Mouse (Mus musculus): Measurements from ENCODE around the gene Ube4b. TPM values are rescaled to one million over a fixed set of nuclear protein-coding genes. Genes with fewer than 3 reads are reported as not detected.

Gene Ube4b
- polyA plus RNA-seq, 1 experiment: 45.2 TPM

DNA sequence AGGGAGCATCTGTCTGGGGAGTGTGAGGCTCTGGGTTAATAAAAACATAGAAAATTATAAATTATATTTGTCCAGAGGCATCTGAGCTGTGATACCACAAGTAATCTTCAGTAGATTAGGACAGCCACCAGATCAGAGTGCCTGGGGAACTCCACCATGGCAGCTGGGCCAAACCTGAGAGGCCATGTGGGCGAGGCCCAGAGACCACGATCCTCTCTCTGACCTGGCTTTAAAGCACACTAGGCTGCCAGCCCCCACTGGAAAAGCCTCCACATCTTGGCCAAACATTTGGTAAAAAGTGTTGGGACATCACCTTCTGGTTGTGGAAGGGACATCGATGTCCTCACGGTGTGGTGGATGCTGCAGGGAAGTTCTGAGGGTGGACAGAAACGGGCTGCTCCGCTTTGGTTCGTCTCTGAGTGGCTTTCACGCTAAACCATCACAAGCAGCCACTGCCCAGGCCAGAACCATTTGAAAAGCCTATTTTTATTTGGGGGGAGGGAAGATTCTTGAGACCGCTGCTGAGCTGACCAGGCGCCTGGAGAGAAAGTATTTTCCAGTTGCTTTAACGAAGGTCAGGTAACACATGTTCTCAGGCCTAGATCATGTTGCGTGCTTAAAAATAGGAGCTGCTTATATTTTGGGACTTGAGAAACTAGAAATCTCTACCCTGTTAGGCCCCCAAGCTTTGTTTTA is 112.8 kb downstream of the Ube4b start:
- 93% methylated on average over 12 of the region's 12 CpGs for WGBS
- no peak for DNase-seq (ENCODE audit: low read depth, low spot score)

DNA sequence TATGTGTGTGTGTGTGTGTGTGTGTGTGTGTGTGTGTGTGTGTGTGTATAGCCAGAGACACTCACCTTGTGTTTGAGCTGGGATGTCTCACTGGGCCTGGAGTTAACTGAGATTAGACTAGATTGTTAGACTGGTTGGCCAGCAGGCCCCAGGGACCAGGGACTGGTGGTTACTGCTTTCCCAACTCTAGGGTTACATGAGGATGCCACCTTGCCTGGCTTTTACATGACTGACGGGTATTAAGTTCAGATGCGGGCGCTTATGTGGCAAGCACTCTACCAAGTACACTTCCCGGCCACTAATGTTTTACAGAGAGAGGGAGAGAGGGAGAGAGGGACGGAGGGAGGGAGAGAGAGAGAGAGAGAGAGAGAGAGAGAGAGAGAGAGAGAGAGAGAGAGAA is 114.6 kb downstream of the Ube4b start:
- 91% methylated on average over 5 of the region's 5 CpGs for WGBS
- no peak for DNase-seq (ENCODE audit: low read depth, low spot score)

DNA sequence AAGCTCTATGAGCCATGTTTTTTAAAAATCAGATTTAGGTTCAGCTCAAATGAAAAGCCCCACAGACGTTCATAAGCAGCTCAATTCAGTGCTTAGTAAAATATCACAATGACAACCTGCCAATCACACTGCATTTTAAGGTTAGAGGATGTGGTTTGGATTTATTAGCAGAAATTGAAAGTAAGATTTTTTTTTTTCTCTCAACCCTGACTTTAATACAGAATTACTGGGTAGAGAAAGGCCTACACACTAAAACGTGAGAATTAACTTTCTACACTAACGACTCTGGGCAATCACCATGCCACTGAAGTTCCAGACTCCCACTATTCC is 118.1 kb downstream of the Ube4b start:
- WGBS: 65% methylated on average over 3 of the region's 3 CpGs

DNA sequence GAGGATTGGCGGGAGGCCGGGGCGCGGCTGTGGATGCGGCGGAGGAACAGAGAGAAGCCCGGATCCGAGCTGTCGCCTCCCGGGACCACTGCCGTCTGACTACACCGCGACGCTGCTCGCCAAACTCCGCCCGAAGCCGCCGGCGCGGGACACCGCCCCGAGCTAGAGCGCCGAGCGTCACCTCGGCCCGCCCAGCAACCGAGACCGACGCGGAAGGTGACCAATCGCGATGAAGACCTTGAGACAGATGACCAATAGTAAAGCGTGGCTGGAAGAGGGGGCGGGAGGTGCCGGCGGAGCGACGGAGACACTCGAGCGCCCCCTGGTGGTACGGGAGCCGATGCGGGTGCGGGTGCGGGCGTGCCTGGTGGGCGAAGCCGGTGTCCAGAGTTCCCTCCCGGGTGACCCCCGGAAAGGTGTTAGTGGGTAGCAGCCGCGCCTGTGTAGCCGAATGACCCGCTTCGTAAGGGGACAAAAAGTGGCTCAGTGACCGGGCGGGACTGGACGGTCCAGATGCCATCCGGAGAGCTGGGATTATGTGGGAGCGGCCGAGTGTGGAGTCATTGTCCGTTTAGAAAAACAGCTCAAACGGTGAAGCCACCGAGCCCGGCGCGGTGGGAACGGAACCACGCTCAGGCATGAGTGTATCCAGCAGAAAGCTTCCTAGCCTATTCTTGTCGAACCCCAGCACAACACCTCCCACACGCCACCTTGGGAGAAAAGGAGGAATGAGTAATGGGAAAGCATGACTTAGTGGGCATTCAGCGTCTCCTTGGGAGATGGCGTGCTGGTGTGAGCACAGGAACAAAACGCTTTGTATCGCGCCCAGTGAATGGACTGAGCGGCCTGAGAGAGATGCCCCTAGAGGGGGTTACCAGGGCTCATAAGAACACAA is 118.7 kb downstream of the Ube4b start, which contains the start of gene Kif1b:
Gene Kif1b, minus strand, starts transcription at position 98 of the 895 bp plus-strand sequence.
- under 1% methylated on average over 79 of the region's 79 CpGs for WGBS
- DNase-seq (ENCODE audit: low read depth, low spot score): peak; percentile 87

More for the DNA sequence above, 118.1 kb downstream of the Ube4b start:
- no peak for DNase-seq (ENCODE audit: low read depth, low spot score)

DNA sequence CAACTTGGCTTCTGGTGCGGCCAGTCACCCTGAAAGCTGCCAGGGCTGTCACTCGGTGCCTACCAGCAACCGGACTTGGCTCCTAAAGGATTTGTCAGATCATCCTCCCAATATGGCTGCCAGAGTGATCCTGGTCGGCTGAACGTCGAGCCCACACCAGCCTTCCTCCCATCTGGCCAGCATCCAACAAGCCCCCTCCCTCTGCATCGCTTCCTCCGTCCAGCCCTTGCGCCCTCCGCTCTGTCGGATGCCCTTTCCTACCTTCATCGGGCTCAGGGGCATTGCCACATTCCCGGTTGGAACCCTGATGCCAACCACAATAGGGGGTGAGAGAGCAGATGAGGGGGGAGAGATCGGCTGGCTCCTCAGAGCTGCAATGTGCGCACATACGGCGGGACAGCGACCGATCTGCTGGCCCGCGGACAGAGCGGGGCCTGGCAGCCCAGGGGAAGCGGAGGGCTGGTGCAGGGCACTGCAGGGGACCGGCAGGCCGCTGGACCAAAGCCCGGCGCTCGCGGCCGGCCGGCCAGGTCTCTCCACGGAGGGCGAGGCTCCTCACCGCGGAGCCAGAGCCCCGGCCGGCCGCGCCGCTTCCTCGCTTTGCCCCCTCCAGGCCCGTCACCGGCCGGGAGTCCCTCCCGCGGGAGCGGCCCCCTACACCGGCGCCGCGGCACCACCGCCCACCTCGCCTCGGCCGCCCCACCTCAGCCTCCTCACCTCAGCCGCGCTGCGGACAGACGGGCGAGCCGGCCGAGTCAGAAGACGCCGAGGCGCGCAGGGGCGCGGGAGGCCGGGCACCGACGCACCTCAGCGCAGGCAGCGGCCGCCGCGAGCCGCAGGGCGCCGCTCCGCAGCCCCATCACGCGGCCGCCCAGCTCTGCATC is 119.6 kb downstream of the Ube4b start:
- DNase-seq (ENCODE audit: low read depth, low spot score): no peak
- WGBS: under 1% methylated on average over 74 of the region's 83 CpGs

DNA sequence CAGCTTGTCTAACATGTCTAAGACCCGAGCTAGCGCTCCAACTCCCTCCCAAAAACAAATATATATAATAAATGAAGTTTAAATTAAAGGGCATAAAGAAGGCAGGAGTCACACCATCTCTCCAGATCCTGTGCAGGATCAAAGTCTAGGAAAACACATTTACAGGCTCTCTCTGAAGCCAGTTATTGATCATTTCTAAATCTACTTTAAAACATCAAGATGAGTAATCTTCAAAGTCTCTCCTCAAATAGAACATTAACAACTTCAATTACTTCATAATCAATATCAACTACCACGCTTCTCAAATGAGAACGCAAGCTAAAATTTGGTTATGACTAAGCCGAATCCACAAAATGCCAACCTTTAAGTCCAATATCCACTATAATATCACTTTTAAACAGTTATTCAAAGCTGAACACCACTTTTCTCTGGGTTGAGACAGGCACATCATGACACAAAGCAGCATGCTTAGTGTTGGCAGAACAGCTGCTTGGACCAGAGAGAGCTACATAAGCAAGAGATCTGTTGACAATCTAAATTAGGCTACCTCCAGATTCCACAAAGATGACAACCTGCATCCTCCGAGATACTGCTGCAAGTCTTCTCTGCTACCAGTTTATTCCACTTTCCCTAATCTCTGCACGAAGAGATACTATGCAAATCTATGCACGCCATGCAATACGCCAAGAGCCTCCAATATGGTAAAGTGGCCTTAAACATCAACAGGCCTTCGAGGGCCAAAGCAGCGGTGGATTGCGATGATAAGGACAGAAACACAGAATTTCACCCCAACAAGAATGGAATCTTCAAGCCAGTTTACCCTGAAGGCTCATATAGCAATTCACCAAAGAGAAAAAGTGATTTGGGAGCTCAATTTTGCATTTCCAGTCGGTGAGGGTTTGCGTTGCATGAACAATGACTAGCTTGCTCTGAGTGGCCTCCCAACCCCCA is 120.5 kb downstream of the Ube4b start:
- WGBS: 53% methylated on average over 14 of the region's 14 CpGs
- DNase-seq (ENCODE audit: low read depth, low spot score): no peak

DNA sequence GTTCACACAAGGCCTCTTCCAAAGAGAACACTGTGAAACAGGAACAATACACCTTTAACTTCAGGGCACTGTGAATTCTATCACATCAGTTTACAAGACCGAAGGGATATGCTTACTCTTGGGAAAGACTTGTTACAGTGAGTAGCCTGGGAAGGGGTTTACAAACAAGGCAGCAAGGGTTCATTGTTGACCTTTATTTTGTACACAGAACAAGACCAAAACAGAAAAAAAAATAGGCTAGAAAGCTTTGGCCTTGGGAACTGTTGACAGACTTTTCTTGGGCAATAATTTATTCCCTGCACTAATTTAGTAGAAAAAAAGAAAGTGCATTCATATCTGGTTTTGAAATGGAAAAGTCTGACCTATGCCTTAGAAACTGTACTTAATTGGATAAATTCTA is 122.1 kb downstream of the Ube4b start:
- WGBS: 67% methylated on average over 1 of the region's 1 CpGs
- DNase-seq (ENCODE audit: low read depth, low spot score): no peak

DNA sequence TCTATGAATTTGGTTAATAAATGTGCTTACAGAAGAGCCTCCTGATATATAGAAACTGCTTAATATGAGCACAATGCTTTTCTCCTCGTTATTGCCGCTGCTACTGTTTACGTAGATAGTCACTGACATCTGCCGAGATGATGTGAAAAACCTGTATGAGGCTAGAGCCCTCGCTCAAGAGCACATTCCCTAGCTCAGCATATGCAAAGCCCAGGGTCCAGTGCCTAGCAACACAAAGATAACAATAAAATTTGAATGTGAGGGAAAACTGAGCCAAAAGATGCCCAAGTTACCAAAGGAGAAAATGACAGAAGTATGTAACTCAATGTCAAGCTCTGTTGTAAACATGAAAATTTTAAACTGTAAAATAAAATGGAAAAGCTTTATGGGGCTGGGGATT is 123.0 kb downstream of the Ube4b start:
- no peak for DNase-seq (ENCODE audit: low read depth, low spot score)
- WGBS: 62% methylated on average over 5 of the region's 5 CpGs

DNA sequence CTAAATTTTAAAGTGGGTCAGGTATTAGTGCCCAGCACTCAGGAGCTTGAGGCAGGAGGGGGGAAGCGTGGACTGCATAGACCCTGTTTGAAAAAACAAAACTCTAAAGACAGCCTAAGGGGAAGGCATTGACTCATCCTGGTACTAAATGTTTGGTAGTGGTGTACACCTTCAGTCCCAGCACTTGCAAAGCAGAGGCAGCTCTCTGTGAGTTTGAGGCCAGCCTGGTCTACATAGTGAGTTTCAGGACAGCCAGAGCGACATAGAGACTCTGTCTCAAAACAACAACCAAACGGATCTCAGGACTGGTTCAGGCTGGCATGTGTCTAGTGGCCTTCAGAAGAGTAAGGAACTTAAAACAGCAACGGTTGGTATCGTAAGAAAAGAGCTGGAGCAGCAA is 123.8 kb downstream of the Ube4b start:
- DNase-seq (ENCODE audit: low read depth, low spot score): no peak
- WGBS: 63% methylated on average over 5 of the region's 5 CpGs

DNA sequence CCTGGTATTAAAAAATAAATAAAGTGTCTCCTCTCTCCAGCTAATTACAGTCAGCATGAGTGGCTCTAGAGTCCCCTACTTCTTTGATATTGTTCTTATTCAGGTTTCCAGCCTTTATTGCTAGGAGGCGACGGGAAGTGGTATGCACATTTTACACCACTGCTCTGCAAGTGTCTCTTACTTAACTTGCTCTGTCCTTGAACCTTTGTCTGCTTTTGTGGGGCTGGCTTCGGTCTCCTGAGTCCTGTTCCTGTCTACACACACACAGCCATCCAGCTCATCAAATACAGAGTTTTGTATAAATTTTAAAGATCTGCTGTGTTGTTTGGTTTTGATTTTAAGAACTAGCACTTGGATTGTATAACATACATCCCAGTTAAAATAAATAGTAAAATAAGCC is 124.4 kb downstream of the Ube4b start:
- DNase-seq (ENCODE audit: low read depth, low spot score): no peak
- WGBS: 39% methylated on average over 3 of the region's 3 CpGs

DNA sequence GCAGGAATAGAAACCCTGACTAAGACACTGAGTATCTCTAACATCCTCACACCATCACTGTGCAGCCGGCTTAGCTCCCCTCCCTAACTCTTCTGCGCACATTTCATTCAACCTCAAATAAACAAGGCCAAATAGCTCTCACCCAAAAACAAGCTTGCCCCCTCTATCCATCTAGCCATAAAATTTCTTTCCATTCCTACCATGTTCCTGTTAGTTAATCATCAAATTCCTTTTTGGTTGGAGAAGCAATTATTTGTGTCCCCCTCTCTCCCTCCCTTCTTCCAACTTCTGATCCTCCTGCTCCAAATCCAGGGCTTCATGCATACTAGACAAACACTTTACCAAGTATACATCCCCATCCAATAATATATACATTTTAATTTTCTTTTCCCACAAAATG is 130.0 kb downstream of the Ube4b start:
- DNase-seq (ENCODE audit: low read depth, low spot score): no peak
- 81% methylated on average over 2 of the region's 2 CpGs for WGBS

DNA sequence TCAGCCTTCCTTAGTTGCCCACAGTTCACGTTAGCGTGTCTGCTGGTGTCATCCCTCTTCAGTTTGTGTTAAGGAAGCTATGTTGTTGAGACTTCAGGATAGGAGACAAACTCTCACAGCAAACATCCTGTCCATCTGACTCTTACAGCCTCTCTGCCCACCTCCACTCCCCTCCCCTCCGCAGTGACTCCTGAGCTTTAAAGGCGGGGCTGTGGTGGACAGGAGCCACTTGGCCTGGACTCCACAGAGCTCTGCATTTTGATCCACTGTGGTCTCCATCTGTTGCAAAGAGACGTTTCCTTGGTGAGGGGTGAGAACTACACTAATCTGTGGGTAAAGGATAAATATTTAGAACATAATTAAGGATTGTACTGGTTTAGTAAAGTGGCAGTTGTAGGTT is 133.6 kb downstream of the Ube4b start:
- 57% methylated on average over 5 of the region's 5 CpGs for WGBS
- no peak for DNase-seq (ENCODE audit: low read depth, low spot score)

DNA sequence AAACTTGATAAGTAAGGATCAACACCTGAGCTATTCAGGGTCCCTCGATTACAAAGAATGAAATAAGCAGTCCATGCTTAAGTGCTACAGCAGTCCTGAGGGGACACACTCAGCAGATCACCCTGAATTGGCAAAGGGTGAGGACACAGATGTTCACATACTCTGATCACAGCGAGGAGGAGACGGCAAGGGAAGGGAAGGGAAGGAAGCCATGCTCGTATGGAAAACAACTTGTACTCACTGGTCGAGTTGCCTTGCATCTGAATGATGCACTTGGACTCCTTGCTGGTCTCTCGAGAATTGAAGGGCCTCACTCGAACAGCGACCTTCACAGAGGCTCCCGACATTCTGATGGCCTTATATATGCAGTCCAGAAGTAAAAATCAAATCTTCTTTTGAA is 135.5 kb downstream of the Ube4b start:
- no peak for DNase-seq (ENCODE audit: low read depth, low spot score)
- 78% methylated on average over 9 of the region's 9 CpGs for WGBS

DNA sequence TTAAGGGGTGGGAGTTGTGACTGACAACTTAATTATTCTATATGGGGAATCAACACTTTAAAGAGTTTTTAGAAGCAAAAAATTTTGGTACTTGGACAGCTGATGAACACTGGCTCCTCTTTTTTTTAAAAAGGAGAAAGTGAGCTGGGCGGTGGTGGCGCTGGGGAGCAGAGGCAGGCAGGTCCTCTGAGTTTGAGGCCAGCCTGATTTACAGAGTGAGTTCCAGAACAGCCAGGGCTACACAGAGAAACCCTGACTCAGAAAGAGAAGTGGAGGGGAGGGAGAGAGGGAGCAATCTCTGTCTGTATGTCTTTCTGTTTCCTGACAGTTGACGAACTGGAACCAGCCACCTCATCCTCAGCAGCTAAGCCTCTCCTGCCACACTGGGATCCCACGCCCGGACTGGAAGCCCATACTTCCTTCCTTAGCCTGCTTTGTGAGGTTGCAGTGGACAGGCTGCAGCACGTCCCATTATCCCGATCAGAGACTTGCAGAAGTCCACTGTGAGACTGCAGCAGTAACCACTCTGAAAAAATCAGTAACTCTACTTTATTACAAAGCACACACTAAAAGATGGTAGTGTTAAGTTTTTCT is 136.3 kb downstream of the Ube4b start:
- DNase-seq (ENCODE audit: low read depth, low spot score): no peak
- WGBS: 88% methylated on average over 7 of the region's 7 CpGs

DNA sequence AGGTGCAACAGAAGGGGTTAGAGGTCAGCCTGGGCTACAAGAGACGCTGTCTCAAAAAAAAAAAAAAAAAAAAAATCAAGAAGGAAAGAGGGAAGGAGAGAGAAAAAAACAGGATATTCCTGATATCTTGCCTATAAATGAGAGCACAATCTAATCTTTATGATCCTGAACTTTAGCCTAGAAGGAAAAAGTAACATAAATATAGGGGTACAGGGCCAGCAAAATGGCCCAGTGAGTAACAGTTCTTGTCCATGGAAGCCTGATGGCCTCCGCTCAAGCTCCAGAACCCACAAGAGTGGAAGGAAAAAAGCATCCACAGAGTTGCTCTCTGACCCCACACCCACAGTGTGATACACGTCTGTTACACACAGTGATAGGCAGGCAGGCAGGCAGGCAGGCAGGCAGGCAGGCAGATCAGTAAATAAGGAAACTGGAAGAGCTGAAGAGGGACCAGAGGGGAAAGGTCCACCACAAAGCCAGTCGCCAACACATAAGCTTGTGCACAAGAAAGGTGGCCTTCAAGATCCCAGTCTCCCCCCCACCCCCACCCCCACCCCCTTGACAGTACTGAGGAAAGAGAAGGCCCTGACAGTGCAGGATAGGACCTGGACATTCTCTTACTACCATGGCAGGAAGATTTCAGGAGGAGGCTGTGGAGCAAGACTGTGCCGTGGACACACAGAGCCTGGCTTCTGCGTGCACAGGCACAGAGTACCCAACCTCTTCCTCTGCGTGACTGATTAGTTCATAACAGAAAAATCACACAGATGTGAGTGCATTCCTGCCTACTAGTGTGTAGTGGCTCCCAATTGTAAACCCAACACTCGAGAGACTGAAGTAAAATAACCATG is 140.0 kb downstream of the Ube4b start:
- 43% methylated on average over 8 of the region's 8 CpGs for WGBS
- DNase-seq (ENCODE audit: low read depth, low spot score): no peak

DNA sequence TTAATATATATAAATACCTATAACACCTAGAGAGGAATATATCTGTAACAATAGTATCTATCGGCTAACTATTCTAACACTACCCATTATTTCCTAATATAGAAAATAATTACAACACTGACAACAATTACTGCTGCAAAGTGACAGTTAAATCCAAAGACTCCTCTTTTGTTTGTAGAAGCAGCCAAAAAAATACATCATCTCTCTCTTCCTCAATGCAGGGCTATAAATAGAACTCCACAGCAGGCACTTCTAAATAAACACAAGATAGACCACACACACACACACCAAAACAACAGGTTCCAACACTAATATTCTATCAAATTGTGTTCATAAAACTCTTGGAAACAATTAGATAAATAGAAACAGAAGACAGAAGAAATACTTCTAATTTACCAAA is 140.9 kb downstream of the Ube4b start:
- no peak for DNase-seq (ENCODE audit: low read depth, low spot score)
- WGBS: 69% methylated on average over 1 of the region's 1 CpGs

DNA sequence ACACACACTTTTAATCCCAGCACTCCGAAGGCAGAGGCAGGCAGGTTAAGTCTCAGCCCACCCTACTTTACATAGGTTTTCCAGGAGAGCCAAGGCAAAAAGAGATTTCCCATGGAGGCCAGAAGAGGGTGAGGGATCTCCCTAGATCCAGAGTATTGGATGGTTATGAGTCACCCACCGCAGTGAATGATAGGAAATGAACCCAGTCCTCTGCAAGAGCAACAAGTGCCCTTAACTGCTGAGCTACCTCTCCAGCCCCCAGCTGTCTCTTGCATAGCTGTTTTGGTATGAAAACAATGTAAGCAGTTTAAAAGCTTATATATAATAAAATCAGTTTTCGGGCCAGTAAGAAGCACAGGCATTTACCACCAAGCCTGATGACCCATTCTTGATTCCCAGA is 143.5 kb downstream of the Ube4b start:
- 56% methylated on average over 3 of the region's 3 CpGs for WGBS
- no peak for DNase-seq (ENCODE audit: low read depth, low spot score)

All from large intestine, adult 2 months (tissue).